Mouse (Mus musculus): ENCODE measurements around the gene Gns.
A peak's percentile ranks its signal among the peaks of the same experiment; 100 is the strongest.

The Gns gene

GRCm38 (mm10) chr10:121367271-121367670 is 2.4 kb downstream of the Gns start:
- DNase-seq: no peak

DNA sequence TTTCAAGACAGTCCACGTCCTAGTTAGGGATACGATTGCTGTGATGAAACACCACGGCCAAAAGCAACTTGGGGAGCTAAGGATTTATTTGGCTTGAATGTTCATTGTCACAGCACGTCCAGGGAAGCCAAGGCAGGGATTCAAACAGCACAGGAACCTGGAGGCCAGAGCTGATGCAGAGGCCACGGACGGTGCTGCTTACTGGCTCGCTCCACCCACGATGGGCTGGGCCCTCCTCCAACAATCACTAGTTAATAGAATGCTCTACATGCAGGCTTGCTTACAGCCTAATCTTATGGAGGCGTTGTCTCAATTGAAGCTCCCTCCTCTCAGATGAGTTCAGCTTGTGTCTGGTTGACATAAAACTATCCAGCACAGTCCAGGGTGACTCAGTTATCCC is 2.9 kb downstream of the Gns start:
- DNase-seq: no peak

DNA sequence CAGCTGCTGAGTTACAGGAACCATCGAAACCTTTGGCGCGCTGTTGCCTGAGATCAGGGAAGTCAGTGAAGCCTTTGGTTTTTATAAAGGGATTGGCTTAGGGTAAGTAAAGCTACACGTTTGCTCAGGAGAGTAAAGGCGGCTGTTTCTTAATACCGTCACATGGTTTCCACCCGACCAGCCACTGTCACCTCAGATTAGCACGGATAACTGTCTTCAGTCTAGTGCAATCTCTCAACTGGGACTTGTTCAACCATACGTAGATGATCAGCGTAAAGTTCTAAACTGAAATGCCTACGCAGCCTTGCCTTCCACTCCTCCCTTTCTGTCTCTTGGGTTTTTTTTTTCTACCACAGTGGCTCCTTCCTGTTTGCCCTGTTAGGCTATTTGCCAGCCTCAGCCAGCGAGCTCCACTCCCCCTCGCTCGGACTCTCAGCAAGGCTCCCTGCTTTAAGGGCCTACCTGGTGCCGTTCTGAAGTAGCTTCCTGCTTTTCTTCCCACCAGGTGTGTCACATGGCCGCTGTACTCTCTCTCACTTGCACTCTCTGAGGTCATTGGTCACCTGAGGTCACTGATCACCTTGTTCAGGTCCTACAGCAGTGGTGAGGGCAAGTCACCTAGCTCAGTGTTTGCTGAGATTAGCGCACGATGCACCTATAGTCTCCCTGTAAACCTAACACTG is 4.0 kb downstream of the Gns start:
- DNase-seq: no peak

DNA sequence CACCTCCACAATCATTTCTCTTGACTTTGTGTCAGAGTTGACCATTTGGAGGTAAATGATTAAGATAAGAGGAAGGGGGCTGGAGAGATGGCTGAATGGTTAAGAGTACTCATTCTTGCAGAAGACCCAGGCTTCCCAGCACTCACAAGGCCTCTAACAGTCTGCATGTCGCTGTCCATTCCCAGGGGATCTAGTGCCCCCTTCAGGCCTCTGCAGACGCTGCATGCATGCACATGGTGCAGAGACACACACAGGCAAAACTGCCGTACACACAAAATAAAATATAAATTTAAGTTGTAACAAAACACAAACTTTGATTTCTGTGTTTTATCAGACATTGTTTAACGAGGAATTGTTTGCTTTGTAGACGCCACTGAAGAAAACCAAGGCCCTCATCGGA is 5.9 kb downstream of the Gns start:
- DNase-seq: no peak

- no peak for DNase-seq
These were observed 9.1 kb downstream of the Gns start for GRCm38 (mm10) chr10:121374013-121374412.

GRCm38 (mm10) chr10:121374693-121375620 is 10.1 kb downstream of the Gns start:
- no peak for DNase-seq

- DNase-seq: no peak
These were observed 11.0 kb downstream of the Gns start for GRCm38 (mm10) chr10:121375649-121376493.

GRCm38 (mm10) chr10:121376530-121377271 is 11.8 kb downstream of the Gns start:
- no peak for DNase-seq

- DNase-seq: no peak
These were observed 14.5 kb downstream of the Gns start for GRCm38 (mm10) chr10:121379387-121379786.

GRCm38 (mm10) chr10:121381280-121381679 is 16.4 kb downstream of the Gns start:
- DNase-seq: no peak

- DNase-seq: no peak
These were observed 19.8 kb downstream of the Gns start for GRCm38 (mm10) chr10:121384710-121385109.

GRCm38 (mm10) chr10:121385695-121386094 is 20.8 kb downstream of the Gns start:
- no peak for DNase-seq

GRCm38 (mm10) chr10:121386347-121386746 is 21.5 kb downstream of the Gns start:
- no peak for DNase-seq

GRCm38 (mm10) chr10:121390602-121391001 is 25.7 kb downstream of the Gns start:
- DNase-seq: no peak

DNA sequence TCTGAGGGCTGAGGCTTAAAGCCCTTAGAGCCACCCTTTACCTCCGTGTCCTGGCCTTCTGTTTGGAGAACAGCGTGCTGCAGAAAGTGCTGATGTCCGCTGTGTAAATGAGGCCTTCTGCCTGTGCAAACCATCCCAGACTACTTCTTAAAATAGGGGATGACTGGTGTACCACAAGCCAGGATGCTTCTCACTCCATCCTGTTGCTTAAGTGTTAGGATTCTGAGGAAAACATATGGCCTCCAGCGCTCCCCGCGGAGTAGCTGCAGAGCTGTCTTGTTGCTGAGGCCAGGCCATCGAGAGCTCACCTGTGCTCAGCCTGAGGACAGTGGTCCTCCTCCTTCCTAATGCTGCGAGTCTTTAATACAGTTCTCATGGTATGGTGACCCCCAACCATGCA is 27.0 kb downstream of the Gns start:
- peak; percentile 50 for DNase-seq

DNA sequence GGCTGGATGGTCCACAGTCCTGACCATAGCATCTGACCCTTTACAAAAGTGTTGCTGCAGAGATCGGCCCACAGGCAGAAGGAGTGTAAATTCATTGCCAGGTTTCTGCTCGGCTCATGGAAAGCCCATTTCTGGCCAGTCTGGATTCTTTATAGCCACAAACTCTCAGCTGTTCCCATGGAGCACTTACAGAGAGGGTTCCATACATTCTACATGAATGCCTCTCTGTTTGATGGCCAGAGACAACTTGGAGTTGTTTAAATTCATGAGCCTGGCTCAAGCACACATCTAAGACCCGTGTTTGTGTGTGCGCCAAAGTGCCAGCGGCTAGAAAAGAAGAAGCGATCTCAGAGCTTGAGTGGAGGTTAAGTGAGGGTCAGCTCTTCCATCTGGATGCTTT is 29.4 kb downstream of the Gns start:
- no peak for DNase-seq

DNA sequence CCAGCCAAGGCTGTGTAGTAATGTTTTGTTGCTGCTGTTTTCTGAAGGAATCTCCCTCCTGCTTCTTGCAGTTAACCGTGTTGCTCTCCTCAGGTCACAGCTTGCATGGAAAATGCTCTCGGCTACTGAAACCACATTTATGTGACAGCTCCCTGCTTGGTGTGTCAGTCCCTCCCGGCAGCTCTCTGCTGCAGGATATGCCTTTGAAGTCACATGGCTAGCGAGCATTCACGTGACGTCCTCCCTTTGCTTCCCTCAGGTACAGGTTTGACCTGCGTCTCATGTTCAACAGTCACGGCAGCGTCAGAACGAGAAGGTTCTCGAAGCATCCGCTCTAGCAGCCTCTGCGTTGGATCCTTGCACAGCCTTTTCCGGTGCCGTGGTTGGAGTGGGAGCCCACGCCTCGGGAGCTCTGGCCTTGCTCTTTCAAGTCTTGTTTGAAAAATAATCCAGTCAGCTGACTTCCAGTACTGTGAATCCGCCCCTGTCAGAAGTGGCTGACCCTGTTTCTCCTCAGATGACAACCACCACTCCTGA is 30.0 kb downstream of the Gns start:
- no peak for DNase-seq

- no peak for DNase-seq
These were observed 30.8 kb downstream of the Gns start for GRCm38 (mm10) chr10:121395542-121396176.

DNA sequence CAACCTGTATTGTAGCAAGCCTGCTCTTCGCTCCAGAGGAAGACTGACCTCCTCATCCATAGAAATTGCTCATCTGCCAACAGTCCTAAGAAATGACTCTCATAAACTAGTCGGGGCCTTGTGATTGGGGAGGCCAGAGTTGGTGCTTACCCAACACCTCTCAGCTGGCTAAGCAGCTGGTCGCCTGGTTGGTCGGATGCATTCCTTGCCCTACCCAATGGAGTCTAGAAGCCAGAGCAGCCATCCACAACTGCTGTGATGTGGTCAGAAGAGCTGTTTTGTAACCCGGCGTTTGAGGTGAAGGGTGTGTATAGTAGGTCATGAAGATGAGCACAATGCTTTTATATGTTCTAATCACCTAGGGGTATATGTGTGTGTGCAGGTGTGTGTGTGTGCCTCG is 33.7 kb downstream of the Gns start:
- no peak for DNase-seq

DNA sequence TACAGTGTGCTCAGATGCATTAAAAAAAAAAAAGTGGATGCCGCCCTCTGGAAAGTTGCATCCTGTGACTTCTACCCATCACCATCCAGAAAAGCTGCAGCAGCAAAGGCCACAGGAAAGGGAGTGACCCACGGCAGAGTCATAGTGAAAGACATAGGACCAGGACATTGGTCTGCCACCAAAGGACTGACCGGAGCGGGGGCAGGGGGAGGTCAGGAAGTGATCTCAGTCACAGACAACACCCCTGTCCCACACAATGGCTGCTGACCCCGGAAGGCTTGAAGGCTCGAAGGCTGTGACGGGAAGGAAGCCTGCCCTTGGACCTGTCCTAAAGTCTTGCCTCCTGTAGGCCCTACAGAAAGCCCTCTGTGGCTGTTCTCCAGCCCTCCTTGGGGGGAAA is 36.1 kb downstream of the Gns start:
- DNase-seq: no peak

- no peak for DNase-seq
These were observed 38.2 kb downstream of the Gns start for GRCm38 (mm10) chr10:121403104-121403503.

DNA sequence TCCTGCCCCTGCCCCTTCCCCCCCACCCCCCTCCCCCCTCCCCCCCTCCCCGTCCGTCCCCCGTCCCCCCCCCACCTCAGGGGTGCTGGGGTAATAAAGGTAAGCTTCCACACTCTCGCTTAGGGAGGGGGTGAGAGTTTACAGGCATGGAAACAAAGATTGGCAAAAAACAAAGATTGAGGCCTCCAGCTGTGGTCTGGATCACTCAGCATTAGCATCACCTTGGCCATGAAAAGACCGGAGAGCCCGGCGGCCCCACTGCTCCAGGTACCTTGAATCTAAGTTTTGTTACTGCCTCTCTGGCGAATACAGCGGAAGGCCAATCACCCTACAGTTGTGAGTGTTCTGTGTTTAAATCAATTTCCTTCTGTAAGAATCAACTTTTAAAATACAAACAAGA is 39.1 kb downstream of the Gns start:
- DNase-seq: no peak

Data from cerebellum, adult 9-10 months (tissue).